Mouse (Mus musculus): ENCODE measurements around the gene Gm5475. TPM values are rescaled to one million over a fixed set of nuclear protein-coding genes. Genes with fewer than 3 reads are reported as not detected.
"Not testable (repeated sequence)": the region's sequence is repeated elsewhere in the genome, so short reads cannot be mapped to it uniquely, and the experiment has no call there.

Gene Gm5475
- 0.11 TPM in 1 of 2 replicates, not detected in the other for total RNA-seq (2012; rRNA removed)

GRCm38 (mm10) chr15:100421758-100422197, at the start of gene Gm5475:
TSS of gene Gm5475 (plus strand) at chr15:100422147.
- DNase-seq (ENCODE audit: low read depth, low spot score); H3K9me3 ChIP-seq (ENCODE audit: control insufficient read depth, insufficient read depth, low read depth, low read length); H3K36me3 ChIP-seq (ENCODE audit: control insufficient read depth, insufficient read depth, low read length, poor library complexity, severe bottlenecking); H3K4me1 ChIP-seq (ENCODE audit: control insufficient read depth in 2 of 2, insufficient read depth in 2 of 2, low read length in 2 of 2, poor library complexity in 1 of 2); in situ Hi-C loops (cut with MboI; ENCODE audit: low sequenced_read_pairs in 2 of 2, unreplicated experiment in 2 of 2): not testable (repeated sequence)
- peak within 1 kb of the TSS; percentile 87 to 97 for H3K4me3 ChIP-seq (ENCODE audit: insufficient read depth in 1 of 2, low read depth in 1 of 2, low read length in 2 of 2, poor library complexity in 1 of 2, severe bottlenecking in 1 of 2)
- 0 out of 2 replicates have a peak within 1 kb of the TSS, but pooled peaks have one; percentile 40 for H3K27ac ChIP-seq (ENCODE audit: insufficient read depth, low read depth, low read length, poor library complexity, severe bottlenecking)
- peak within 1 kb of the TSS; percentile 92 for H3K9ac ChIP-seq (ENCODE audit: insufficient read depth, low read depth, low read length, poor library complexity, severe bottlenecking)

DNA sequence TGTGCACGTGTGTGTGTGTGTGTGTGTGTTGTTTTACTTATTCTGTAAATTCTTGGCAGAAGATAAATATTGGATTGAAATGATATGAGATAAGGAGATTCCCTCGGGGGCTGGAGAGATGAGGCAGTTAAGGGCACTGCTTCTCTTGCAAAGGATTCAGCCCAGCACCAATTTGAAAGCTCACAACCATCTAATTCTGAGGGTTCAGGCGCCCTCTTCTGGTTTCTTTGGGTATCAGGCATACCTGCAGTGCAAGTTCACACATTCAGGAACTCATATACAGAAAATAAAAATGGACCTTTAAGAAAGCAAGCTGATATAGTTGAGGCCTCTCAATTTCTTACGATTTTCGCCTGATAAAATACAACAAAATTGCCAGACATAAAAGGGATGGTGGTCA, 46.9 kb upstream of the Gm5475 start:
- Histone ChIP-seq H3K4me1 (ENCODE audit: control insufficient read depth in 2 of 2, insufficient read depth in 2 of 2, low read length in 2 of 2, poor library complexity in 1 of 2) (no peaks in the 10 kb centered on the region), H3K9me3 (ENCODE audit: control insufficient read depth, insufficient read depth, low read depth, low read length) (no peaks in the 10 kb centered on the region), H3K9ac (ENCODE audit: insufficient read depth, low read depth, low read length, poor library complexity, severe bottlenecking) (no peak overlapping the region), H3K27ac (ENCODE audit: insufficient read depth, low read depth, low read length, poor library complexity, severe bottlenecking) (no peak overlapping the region), H3K36me3 (ENCODE audit: control insufficient read depth, insufficient read depth, low read length, poor library complexity, severe bottlenecking) (no peaks in the 10 kb centered on the region), H3K4me3 (ENCODE audit: insufficient read depth in 1 of 2, low read depth in 1 of 2, low read length in 2 of 2, poor library complexity in 1 of 2, severe bottlenecking in 1 of 2) (no peak overlapping the region)
- TF ChIP-seq HCFC1 (IDR thresholded peaks at IDR 0.05; ENCODE audit: borderline replicate concordance, insufficient read depth, low read length) (no peak), ZC3H11A (IDR thresholded peaks at IDR 0.05; ENCODE audit: borderline replicate concordance, low read depth, low read length) (peak; percentile 31; the same call in 1 of the 2 replicates)
- DNase-seq (ENCODE audit: low read depth, low spot score) = peak; percentile 75
- in situ Hi-C loops (cut with MboI; ENCODE audit: low sequenced_read_pairs in 2 of 2, unreplicated experiment in 2 of 2) = no loop called here

- H3K27ac ChIP-seq (ENCODE audit: insufficient read depth, low read depth, low read length, poor library complexity, severe bottlenecking); DNase-seq (ENCODE audit: low read depth, low spot score); H3K4me1 ChIP-seq (ENCODE audit: control insufficient read depth in 2 of 2, insufficient read depth in 2 of 2, low read length in 2 of 2, poor library complexity in 1 of 2); H3K36me3 ChIP-seq (ENCODE audit: control insufficient read depth, insufficient read depth, low read length, poor library complexity, severe bottlenecking); H3K4me3 ChIP-seq (ENCODE audit: insufficient read depth in 1 of 2, low read depth in 1 of 2, low read length in 2 of 2, poor library complexity in 1 of 2, severe bottlenecking in 1 of 2); H3K9me3 ChIP-seq (ENCODE audit: control insufficient read depth, insufficient read depth, low read depth, low read length); in situ Hi-C loops (cut with MboI; ENCODE audit: low sequenced_read_pairs in 2 of 2, unreplicated experiment in 2 of 2); H3K9ac ChIP-seq (ENCODE audit: insufficient read depth, low read depth, low read length, poor library complexity, severe bottlenecking): not testable (repeated sequence)
Observed at GRCm38 (mm10) chr15:100377847-100378505, 44.0 kb upstream of the Gm5475 start.

DNA sequence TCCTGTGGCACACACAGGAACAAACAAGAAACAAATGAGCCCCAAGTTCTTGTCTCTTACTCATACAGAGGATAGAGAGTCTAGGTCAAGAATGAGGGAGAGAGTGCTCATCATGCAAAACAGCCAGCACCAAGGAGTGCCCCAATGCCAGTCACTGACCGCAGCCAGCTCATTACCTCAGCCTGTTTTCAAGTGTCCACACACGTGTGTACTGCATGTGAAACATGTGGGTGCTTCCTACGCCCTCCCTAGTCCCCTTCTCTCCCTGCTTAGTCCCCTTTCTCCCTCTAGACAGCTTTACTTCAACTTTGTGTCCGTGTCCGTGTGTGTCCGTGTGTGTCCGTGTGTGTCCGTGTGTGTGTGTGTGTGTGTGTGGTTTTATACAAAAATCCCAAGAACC, 42.3 kb upstream of the Gm5475 start:
- H3K9ac ChIP-seq (ENCODE audit: insufficient read depth, low read depth, low read length, poor library complexity, severe bottlenecking) = no peak overlapping the region
- no peak for DNase-seq (ENCODE audit: low read depth, low spot score)
- TF ChIP-seq HCFC1 (IDR thresholded peaks at IDR 0.05; ENCODE audit: borderline replicate concordance, insufficient read depth, low read length) (no peak), ZNF384 (IDR thresholded peaks at IDR 0.05; ENCODE audit: low read depth, low read length) (no peak), ZC3H11A (IDR thresholded peaks at IDR 0.05; ENCODE audit: borderline replicate concordance, low read depth, low read length) (no peak), CHD2 (IDR thresholded peaks at IDR 0.05; ENCODE audit: low read depth, low read length) (no peak), MAFK (IDR thresholded peaks at IDR 0.05; ENCODE audit: insufficient read depth, low read depth, low read length) (no peak)
- H3K4me3 ChIP-seq (ENCODE audit: insufficient read depth in 1 of 2, low read depth in 1 of 2, low read length in 2 of 2, poor library complexity in 1 of 2, severe bottlenecking in 1 of 2) = no peak overlapping the region
- H3K27ac ChIP-seq (ENCODE audit: insufficient read depth, low read depth, low read length, poor library complexity, severe bottlenecking) = no peak overlapping the region
- no peaks in the 10 kb centered on the region for H3K36me3 ChIP-seq (ENCODE audit: control insufficient read depth, insufficient read depth, low read length, poor library complexity, severe bottlenecking)
- H3K9me3 ChIP-seq (ENCODE audit: control insufficient read depth, insufficient read depth, low read depth, low read length) = no peaks in the 10 kb centered on the region
- H3K4me1 ChIP-seq (ENCODE audit: control insufficient read depth in 2 of 2, insufficient read depth in 2 of 2, low read length in 2 of 2, poor library complexity in 1 of 2) = no peaks in the 10 kb centered on the region
- in situ Hi-C loops (cut with MboI; ENCODE audit: low sequenced_read_pairs in 2 of 2, unreplicated experiment in 2 of 2) = no loop called here

GRCm38 (mm10) chr15:100380104-100380503, 41.8 kb upstream of the Gm5475 start:
- Histone ChIP-seq H3K4me1 (ENCODE audit: control insufficient read depth in 2 of 2, insufficient read depth in 2 of 2, low read length in 2 of 2, poor library complexity in 1 of 2) (no peaks in the 10 kb centered on the region), H3K9ac (ENCODE audit: insufficient read depth, low read depth, low read length, poor library complexity, severe bottlenecking) (no peak overlapping the region), H3K27ac (ENCODE audit: insufficient read depth, low read depth, low read length, poor library complexity, severe bottlenecking) (no peak overlapping the region), H3K36me3 (ENCODE audit: control insufficient read depth, insufficient read depth, low read length, poor library complexity, severe bottlenecking) (no peaks in the 10 kb centered on the region), H3K4me3 (ENCODE audit: insufficient read depth in 1 of 2, low read depth in 1 of 2, low read length in 2 of 2, poor library complexity in 1 of 2, severe bottlenecking in 1 of 2) (no peak overlapping the region), H3K9me3 (ENCODE audit: control insufficient read depth, insufficient read depth, low read depth, low read length) (no peaks in the 10 kb centered on the region)
- in situ Hi-C loops (cut with MboI; ENCODE audit: low sequenced_read_pairs in 2 of 2, unreplicated experiment in 2 of 2) = no loop called here
- DNase-seq (ENCODE audit: low read depth, low spot score) = no peak
- TF ChIP-seq HCFC1 (IDR thresholded peaks at IDR 0.05; ENCODE audit: borderline replicate concordance, insufficient read depth, low read length) = no peak

All from ES-E14 (cell line).